Mouse (Mus musculus) bone marrow, adult 2 months (tissue): ENCODE measurements around the gene Rnft1.

Experiments used
- CTCF ChIP-seq: fragments of 200-500 bp; IDR thresholded peaks from 2 replicates; pipeline ENCODE4 v1.5.1; 2011; ENCODE audit warnings: low read length, control low read depth; ENCODE audit not compliant: control insufficient read depth, insufficient read depth
- POLR2A ChIP-seq: fragments of 200-500 bp; IDR thresholded peaks from 2 replicates; pipeline ENCODE4 v1.6.1; 2011; ENCODE audit warnings: low read depth, mild to moderate bottlenecking, control low read depth, low read length, borderline replicate concordance; ENCODE audit not compliant: control insufficient read depth

DNA sequence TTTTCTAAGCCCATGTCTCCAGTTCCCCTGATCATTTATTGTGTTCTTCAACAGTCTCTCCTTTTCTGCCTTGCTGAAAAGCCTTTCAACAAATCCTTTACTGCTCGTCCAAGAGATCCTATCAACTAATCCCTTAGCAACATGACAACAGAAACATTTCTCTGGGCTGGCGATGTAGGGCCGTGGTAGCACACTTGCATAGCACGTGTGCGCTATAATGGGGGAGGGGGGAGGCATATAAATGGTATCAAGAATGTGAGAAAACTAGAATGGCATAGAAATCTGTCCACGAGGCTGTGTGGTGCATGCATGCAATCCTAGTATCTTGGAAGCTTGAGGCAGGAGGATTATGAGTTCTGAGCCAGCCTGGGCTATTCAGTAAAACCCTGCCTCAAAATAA is 12.7 kb upstream of the Rnft1 start:
- no peak for TF ChIP-seq CTCF
- TF ChIP-seq POLR2A = no peak
